Comparison of ENCODE assay signal across 22 mouse cellular contexts in the genomic region with DNA sequence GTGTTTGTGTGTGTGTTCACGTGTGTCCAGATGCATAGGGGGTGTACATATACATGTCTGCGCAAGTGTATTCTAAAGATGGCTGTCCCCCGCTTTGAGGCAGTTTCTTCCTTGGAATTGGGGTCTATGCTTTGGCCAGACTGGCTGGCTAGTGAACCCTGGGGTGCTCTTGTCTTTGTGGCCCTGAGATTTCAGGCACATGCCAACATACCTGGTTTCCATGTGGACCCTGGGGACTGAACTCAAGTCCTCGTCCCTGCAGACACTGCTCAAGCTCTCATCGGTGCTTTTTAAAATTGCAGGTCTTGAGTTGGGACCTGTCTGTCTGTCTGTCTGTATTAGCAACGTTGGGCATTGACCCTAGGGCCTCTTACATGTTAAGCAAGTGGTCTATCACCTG.
A peak's percentile ranks its signal among the peaks of the same experiment; 100 is the strongest.
DNase-seq lines count a peak whose midpoint lies in the region; ATAC-seq and TF ChIP-seq lines count a peak whose summit lies in the region.
"Had no signal": no experiment of that assay in that cellular context is flagged by ENCODE, and none has a peak within 500 bp of the region (broad histone marks: within the 10 kb centered on the region; RNA-seq: fewer than 3 reads in every experiment).

No protein-coding gene starts in this region.

- H3K27ac ChIP-seq in forebrain, embryonic 11.5 days (ENCODE audit: low read depth, low read length): no peak overlapping the region
- no peak overlapping the region for H3K27ac ChIP-seq in forebrain, postnatal 0 days (ENCODE audit: low read depth, low read length)
- H3K27ac ChIP-seq in heart, embryonic 12.5 days (ENCODE audit: poor library complexity, severe bottlenecking): no peak overlapping the region
- no peak overlapping the region for H3K27ac ChIP-seq in heart, embryonic 10.5 days
- 0 out of 2 replicates have a peak overlapping the region, but pooled peaks have one; percentile 8 for H3K27ac ChIP-seq in olfactory bulb, adult 2 months (ENCODE audit: insufficient read depth, low read depth, low read length)

- H3K36me3 ChIP-seq in forebrain, embryonic 11.5 days (ENCODE audit: control insufficient read depth, insufficient read depth, low read length): no peaks in the 10 kb centered on the region
- no peaks in the 10 kb centered on the region for H3K36me3 ChIP-seq in forebrain, postnatal 0 days (ENCODE audit: insufficient read depth)
- H3K36me3 ChIP-seq in heart, embryonic 12.5 days: no peaks in the 10 kb centered on the region
- H3K36me3 ChIP-seq in heart, embryonic 10.5 days: no peaks in the 10 kb centered on the region

- TF ChIP-seq CTCF in forebrain, postnatal 0 days (IDR thresholded peaks at IDR 0.05; ENCODE audit: low read depth): no peak
- no peak for TF ChIP-seq CTCF in olfactory bulb, adult 2 months (IDR thresholded peaks at IDR 0.05; ENCODE audit: insufficient read depth, low read depth, low read length)

- H3K4me3 ChIP-seq in forebrain, embryonic 11.5 days (ENCODE audit: low read depth, low read length): no peak overlapping the region
- no peak overlapping the region for H3K4me3 ChIP-seq in forebrain, postnatal 0 days (ENCODE audit: low read depth, low read length)
- H3K4me3 ChIP-seq in heart, embryonic 12.5 days: no peak overlapping the region
- H3K4me3 ChIP-seq in heart, embryonic 10.5 days: no peak overlapping the region
- no peak overlapping the region for H3K4me3 ChIP-seq in olfactory bulb, adult 2 months (ENCODE audit: insufficient read depth, low read depth, low read length)

- 90% methylated on average over 6 of the region's 6 CpGs for WGBS in forebrain, embryonic 11.5 days
- WGBS in forebrain, postnatal 0 days: 93% methylated on average over 6 of the region's 6 CpGs
- 87% methylated on average over 6 of the region's 6 CpGs for WGBS in heart, embryonic 12.5 days
- 82% methylated on average over 6 of the region's 6 CpGs for WGBS in heart, embryonic 10.5 days
- 90% methylated on average over 6 of the region's 6 CpGs for WGBS in olfactory bulb, adult 2 months

- no peaks in the 10 kb centered on the region for H3K27me3 ChIP-seq in forebrain, embryonic 11.5 days (ENCODE audit: control insufficient read depth, insufficient read depth, low read length)
- no peaks in the 10 kb centered on the region for H3K27me3 ChIP-seq in forebrain, postnatal 0 days (ENCODE audit: insufficient read depth, low read length)
- H3K27me3 ChIP-seq in heart, embryonic 12.5 days (replicated peaks): no peaks in the 10 kb centered on the region
- H3K27me3 ChIP-seq in heart, embryonic 10.5 days (ENCODE audit: insufficient read depth, poor library complexity, severe bottlenecking): no peaks in the 10 kb centered on the region
- H3K27me3 ChIP-seq: CH12.LX, Patski had no signal

- H3K4me2 ChIP-seq in forebrain, embryonic 11.5 days (ENCODE audit: low read depth, low read length, severe bottlenecking): no peak overlapping the region
- no peak overlapping the region for H3K4me2 ChIP-seq in forebrain, postnatal 0 days (ENCODE audit: low read depth)
- no peak overlapping the region for H3K4me2 ChIP-seq in heart, embryonic 12.5 days

- TF ChIP-seq POLR2A in olfactory bulb, adult 2 months (IDR thresholded peaks at IDR 0.05; ENCODE audit: insufficient read depth, low read depth, low read length): no peak

- H3K9me3 ChIP-seq in forebrain, embryonic 11.5 days (ENCODE audit: control insufficient read depth, low read length): no peaks in the 10 kb centered on the region
- no peaks in the 10 kb centered on the region for H3K9me3 ChIP-seq in forebrain, postnatal 0 days (ENCODE audit: low read length)
- H3K9me3 ChIP-seq in heart, embryonic 12.5 days (replicated peaks): no peaks in the 10 kb centered on the region
- no peaks in the 10 kb centered on the region for H3K9me3 ChIP-seq in heart, embryonic 10.5 days
- H3K9me3 ChIP-seq: G1E had no signal

- no peak overlapping the region for H3K9ac ChIP-seq in forebrain, embryonic 11.5 days (ENCODE audit: low read length)
- H3K9ac ChIP-seq in forebrain, postnatal 0 days: no peak overlapping the region
- H3K9ac ChIP-seq in heart, embryonic 12.5 days: no peak overlapping the region

- DNase-seq in forebrain, embryonic 11.5 days (ENCODE audit: low spot score): peak; percentile 15
- DNase-seq in forebrain, postnatal 0 days: no peak
- peak; percentile 64 for DNase-seq in heart, adult 11 months
- peak; percentile 61 for DNase-seq in heart, embryonic 10.5 days (ENCODE audit: low spot score)
- no peak for DNase-seq in heart, postnatal 4 days
- no peak for DNase-seq in B cell, adult 2 months
- DNase-seq: adrenal gland, adult 2 months; adrenal gland, adult 8-10 months; adrenal gland, postnatal 10 days; adrenal gland, postnatal 14 days; adrenal gland, postnatal 25 days; adrenal gland, postnatal 36 days; cerebellum, adult 11 months; cerebellum, adult 11-12 months; cerebellum, adult 18-20 months had no signal

- no peaks in the 10 kb centered on the region for H3K4me1 ChIP-seq in forebrain, embryonic 11.5 days (replicated peaks; ENCODE audit: control insufficient read depth, insufficient read depth, low read length)
- H3K4me1 ChIP-seq in forebrain, postnatal 0 days (ENCODE audit: insufficient read depth): no peaks in the 10 kb centered on the region
- peaks cover 18% of the 10 kb centered on the region for H3K4me1 ChIP-seq in heart, embryonic 12.5 days (replicated peaks)
- H3K4me1 ChIP-seq in heart, embryonic 10.5 days: peaks cover 10% of the 10 kb centered on the region
- H3K4me1 ChIP-seq in olfactory bulb, adult 2 months (ENCODE audit: control insufficient read depth, insufficient read depth, low read length): peaks cover 26% of the 10 kb centered on the region

- no peak for ATAC-seq in forebrain, embryonic 11.5 days (replicated peaks; ENCODE audit: low FRiP score)
- ATAC-seq in forebrain, postnatal 0 days: no peak
- ATAC-seq in heart, embryonic 12.5 days (ENCODE audit: insufficient number of reproducible peaks, low FRiP score): no peak
- ATAC-seq: activated CD4-positive, CD25-positive, alpha-beta regulatory T cell, adult 4 months; CD4-positive, CD25-positive, alpha-beta regulatory T cell, adult 4 months; Patski had no signal

Comparison
In these comparisons a context has a peak if more than half of its experiments do, and no peak if none do; other contexts are left out.
1. DNase-seq: peak in forebrain, embryonic 11.5 days (single experiment), heart, adult 11 months (single experiment) and heart, embryonic 10.5 days (single experiment); none in forebrain, postnatal 0 days (single experiment), heart, postnatal 4 days (single experiment) and B cell, adult 2 months (0 of 2).